Mouse (Mus musculus): ENCODE data around the gene Kcnd3.

DNA sequence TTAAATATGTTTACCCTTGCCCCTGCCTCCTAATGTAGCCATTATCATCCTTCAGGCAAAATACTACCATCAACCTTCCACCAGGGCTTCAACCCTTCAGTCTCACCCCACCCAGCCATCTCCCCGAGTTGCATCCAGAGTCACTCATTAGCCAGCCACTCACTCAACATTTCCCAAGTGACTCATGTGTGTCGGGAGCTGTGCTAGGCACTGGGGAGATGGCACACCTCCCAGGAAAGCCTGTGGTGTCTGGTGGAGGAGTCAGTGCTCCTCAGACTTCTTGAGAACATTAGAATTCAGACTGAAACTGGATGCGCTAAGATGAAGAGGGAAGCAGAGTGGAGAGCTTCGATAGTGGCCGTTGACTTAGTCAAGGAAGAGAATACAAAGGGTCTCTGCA lies 44.8 kb downstream of the Kcnd3 start:
- TF ChIP-seq CTCF (IDR thresholded peaks at IDR 0.05; ENCODE audit: extremely low read depth, insufficient read depth, low read length) = no peak
- TF ChIP-seq POLR2A (IDR thresholded peaks at IDR 0.05; ENCODE audit: extremely low read depth, insufficient read depth, low read length) = no peak
